Mouse (Mus musculus) yolk sac, embryonic 10.5 days (tissue): ENCODE results near the gene Stil.

Experiments used
- DNase-seq: peaks from one replicate; pipeline ENCODE4 v3.0.0-alpha.2; 2017; ENCODE audit warnings: low spot score

The Stil gene

DNA sequence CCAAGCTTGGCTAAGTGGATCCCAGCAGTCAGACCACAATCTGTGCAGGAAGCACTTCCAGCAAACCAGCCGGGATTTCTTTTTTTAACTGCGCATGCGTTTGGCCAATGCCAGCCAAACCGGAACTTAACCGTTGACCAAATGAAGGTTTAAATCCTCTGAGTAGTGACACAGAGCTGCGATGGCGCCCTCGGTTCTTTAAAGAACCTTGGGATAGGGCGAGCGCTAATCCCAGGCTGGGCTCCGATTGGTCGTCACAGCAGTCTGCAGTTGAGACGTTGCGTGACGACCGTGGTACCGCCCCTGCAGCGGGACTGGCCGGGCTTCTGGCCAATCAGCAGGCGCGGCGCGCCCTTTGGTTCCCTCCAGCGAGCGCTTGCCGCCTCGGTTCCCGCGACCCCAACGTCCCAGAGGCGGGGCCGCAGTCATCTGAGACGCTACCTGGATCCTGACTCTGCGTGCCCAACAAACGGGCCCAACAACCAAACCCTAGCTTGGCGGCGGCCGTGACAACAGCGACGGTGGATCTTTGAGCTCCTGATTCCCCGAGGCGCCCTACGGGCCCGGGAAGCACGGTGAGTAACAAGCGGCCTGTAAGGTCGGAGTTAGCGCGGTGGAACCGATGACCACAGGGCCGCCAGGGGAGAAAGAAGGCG is at the start of gene Stil:
Gene Stil, plus strand, starts transcription at position 387 of the 656 bp plus-strand sequence.
- DNase-seq: peak; percentile 98

DNA sequence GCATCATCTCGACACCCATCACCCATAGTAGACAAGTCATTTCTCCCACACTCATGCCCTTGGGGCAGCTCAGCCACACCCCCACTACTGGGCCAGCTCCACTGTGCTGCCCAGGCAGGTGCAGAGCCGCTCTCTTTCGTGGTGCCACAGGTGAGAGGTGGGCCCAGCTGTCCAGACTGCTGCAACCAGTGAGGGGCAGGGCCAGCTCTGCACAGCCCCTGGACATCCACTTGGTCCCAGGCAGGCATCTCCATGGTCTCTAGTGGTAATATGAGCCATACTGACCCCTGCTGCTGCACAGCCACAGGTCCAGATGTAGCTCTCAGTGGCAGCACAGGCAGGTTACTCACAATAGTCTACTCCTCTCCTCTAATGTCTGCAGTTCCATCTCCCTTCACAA is 46.8 kb upstream of the Stil start:
- DNase-seq: no peak

DNA sequence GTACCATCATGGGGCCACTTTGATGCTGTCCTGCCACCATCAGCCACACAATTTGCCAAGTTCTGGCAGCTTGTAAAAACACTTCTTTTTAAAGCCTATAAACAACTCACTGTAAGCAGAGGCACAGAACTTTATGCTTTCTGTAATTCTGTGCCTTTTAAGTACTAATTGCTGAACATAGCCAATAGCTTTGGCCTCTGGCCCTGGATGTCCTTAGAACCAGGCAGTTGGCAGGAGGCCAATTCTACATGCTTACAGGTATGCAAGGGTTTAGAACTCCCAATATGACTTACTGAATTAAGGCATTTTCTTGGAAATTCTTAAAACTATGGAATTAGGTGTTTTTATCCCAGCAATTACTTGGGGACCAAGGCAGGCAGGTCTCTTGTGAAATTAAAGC is 42.6 kb upstream of the Stil start:
- DNase-seq: no peak

DNA sequence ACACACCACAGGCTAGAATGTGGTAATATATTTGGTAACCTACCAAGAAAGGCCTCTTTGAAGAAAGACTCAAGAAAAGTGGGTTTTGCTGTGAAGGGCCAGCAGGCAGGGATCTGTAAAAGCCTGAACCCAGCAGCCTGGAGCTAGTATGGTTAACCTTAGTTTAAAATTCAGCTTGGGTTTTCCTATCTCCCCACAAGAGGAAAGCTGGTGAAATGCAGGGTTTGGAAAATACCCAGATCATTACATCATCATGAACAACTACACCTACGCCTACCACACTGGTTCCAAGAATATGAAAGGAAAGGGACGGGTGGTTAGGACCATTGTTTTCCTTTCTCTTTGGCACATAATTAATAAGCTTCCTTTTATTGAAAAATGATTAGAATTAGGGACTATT is 41.7 kb upstream of the Stil start:
- no peak for DNase-seq

DNA sequence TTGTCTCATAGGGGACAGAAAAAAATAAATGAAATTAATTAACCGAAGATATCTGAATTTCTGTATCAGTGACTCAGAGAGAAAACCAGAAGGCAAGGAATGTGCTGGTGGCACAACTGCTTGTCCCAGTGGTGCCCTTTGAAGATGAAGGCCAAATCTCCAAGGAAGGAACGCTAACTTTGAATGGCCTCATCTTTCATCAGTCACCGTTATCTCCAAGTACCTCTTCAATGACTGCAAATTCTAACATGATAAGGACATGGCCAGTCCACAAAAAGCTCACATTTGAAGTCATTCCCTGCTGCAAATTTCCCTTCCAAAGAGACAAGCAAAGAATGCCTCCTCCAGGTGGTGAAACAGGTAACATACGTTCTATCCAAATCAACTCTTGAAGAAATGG is 41.2 kb upstream of the Stil start:
- no peak for DNase-seq

DNA sequence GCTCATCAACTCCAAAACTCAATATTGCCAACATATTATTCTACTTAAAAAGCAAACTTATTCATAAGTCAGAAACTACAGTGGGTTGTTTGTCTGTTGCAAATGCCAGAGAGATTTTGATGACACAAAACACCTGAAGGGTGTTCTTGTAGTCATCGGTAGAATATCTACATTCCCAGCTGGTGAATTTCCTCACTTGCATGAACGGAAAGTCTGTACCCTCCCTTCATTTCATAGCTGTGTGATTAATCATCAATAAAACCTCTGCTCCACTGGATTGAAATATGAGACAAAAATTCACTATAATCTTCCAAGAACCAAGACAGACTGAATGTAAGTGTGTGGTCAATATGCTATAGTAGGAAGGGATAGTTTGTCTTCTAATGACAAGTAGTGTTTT is 40.4 kb upstream of the Stil start:
- DNase-seq: no peak

DNA sequence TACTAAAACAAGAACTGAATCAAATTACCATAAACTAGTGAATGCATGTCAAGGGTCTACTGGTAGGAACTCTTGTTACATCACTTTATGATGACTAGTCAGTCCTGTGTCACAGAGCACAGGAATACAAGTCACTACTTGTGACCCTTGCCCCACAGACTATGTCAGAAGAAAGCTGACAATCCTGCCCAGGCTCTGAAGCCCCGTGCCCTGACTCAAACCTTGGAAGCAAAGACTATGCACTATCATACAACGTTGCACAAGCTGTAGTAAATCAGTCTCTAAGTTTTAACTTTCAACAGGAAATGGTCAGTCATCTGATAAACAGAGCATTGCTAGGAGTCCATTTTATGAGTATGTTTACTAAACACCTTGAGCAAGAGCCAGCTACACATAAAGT is 39.1 kb upstream of the Stil start:
- DNase-seq: peak; percentile 71

DNA sequence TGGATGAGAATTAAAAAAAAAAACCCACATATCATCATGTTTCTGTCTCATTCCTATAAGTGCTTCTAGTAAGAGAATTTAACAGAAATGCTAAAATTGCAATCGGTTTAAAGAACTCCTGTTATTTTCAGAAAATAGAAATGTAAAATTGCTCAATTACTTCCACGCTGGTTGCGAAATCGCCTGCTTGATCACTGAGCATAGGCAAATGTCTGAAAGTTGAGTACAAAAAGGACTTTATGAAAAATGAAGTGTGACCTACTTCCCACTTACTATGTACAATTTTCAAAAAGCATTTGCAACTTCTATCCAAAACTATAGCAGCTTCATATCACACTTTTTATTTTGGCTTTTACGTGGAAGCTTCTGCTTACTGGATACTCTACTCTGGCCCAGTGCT is 29.2 kb upstream of the Stil start:
- no peak for DNase-seq

DNA sequence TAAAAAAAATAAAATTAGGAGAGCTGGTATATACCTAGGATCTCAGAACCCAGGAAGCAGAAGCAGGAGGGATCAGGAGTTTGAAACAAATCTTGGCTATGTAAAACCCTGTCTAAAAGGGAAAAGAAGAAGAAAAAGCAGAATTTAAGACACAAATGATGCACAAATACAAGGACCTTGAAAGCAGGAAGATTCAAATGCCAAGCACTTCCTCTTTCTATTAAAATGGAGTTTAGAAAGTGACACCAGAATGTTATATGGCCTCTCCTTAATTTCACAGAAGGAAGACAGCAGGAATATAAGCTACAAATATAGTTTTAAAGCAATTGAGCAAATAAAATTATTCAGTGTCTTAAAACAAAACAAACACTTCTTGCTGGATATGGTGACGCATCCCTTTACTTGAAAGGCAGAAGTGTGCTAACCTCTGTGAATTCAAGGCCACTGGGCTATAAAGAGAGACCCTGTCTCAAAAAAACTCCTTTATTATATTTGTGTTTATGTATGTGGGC is 26.7 kb upstream of the Stil start:
- DNase-seq: no peak

DNA sequence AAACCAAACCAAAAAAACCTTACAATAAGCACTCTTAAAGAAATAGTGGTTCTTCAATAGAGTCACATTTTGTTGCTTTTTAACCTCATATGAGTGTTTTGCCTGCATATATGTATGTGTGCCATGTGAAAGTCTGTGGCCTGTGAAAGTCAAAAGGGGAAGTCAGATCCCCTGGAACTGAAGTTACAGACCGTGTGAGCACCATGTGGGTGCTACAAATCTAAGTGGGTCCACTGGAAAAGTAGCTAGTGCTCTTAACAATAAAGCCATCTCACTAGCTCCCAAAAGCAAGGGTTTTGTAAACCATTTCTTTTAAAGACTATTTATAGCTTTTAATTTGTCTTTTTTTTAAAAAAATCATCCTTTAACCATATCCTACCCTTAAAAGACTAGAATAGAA is 17.3 kb upstream of the Stil start:
- no peak for DNase-seq

DNA sequence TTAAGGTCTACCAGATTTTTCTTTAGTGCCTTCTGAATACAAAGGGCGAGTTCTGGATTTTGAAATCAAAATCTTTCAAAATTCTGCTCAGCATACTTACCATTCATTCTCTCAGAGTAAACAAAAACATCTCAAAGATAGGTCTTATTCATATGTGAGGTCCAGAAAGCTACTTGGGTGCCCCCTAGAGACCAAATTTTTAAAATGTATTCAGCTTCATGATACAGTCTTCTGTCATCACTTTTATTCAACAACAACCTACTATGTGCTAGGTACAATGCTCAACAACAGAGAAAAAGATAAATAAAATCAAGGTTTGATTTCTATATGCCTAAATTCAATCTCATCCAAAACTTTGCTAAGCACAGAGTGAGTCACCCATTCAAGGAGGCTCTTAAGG is 16.9 kb upstream of the Stil start:
- DNase-seq: no peak

DNA sequence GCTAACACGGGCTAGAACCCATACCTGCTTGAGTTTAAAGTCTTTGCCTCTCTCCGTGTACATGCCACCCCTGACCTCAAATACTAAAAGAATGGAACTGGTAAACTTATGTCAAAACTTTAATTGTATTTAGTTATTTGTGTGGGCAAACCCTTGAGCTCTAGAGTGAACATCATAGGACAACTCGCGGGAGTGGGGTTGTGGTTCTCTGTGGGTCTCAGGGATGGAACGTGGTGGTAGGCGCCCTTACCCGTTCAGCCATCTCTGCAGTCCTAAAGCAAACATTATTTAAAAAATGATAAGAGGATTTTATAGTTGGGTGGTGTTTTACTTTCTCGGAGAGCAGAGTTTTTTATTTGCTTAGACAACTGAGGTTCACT is 13.8 kb upstream of the Stil start:
- DNase-seq: no peak

DNA sequence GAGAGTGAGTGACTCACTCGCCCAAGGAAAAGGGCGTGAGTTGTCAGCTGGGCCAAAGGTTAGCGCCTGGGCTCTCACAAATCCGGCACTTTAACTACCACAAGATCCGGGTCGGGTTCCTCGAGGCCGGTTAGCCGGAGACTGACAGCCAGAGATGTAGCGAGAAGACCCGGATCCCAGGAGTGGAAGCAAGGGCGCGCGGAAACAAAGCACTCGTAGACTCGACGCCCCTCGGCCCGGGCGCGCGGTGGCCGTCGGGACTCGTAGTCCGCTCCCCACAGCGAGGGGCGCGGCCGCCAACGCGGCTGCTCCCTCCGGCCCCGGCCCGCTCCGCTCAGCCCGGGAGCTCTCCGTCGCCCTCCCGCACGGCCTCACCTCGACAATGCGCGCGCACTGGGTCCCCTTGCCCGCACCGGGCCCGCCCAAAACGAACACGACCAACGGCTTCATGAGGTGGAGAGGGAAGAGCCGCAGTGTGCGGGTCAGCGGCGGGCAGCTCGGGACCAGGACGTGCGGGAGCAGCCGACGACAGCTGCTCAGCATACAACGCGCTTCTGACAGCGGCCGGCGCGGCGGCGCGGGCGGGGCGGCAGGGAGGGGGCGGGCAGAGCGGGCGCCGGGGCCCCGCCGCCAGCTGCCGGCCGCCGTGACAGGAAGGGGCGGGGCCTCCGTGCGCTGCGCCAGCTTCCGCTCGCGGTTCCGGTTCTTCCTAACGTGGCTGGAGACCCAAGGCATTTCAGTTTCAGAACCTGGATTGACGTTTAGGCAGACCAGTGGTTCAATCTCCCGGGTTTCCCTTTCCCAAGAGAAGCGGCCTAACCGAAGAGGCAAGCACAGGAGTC is 13.1 kb upstream of the Stil start, which contains the start of gene Cmpk1:
Gene Cmpk1, minus strand, starts transcription at position 651 of the 842 bp plus-strand sequence.
- DNase-seq: peak; percentile 85

DNA sequence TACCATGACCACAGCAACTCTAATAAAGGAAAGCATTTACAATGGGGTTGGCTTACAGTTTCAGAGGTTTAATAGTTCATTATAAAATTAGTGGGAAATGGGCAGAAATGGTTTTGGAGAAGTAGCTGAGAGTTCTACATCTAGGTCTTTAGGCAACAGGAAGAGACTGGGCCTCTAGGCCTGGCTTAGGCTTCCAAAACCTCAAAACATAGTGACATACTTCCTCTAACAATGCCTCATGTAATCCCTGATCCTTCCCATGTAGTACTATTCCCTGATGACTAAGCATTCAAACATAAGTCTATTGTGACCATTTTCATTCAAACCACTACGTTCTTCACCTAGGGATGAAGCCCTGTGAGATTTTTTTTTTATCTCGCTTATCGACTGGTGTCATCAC is 5.7 kb upstream of the Stil start:
- DNase-seq: no peak

DNA sequence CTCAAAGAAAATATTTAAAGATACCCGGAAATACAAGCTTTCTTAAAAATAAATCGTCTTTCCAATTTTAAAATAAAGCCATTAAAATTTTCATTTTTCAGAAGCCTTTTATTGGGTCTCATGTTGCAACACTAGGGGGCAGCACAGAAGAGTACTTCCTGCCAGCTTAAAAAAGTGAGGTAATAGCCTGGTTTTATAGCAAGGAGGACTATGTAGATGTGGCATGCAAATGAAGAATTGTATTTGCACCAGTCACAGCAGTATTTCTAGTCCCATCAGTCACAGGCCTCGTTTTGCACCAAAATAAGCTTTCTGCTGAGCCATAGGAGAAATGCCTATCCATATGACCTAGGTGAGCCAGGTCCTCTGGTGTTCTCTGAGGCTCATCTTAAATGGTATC is 2.9 kb upstream of the Stil start:
- DNase-seq: no peak

DNA sequence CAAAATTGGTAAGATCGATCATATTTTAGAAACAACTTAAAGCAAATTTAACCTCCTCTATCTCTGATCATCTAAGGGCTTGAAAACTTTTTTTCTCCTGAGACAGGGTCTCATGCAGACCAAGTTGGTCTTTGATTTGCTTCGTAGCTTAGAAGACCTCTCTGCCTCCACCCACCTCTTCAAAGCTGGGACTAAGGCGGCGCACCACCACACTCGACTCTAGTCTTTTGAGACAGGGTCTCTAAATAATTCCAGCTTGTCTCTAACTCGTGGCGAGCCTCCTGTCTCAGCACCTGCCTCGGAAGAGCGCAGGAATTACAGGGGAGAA is 550 bp upstream of the Stil start:
- DNase-seq: no peak

DNA sequence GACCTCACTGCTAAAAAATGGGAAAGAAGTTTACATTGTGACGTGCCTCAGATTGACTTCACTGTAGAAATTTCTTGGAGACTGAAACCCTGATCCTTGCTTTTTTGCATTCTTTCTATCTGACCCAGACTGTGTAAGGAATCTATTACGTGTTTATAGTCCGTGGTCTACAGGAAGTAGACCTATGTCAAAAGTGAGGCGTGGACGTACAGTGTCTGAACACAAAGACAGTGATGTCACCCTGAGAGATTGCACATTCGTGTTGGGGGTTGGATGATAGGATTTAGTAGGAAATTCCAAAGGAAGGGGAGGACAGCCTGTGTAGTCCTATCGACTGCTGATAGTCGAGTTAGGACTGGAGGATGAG is 453 bp downstream of the Stil start:
- no peak for DNase-seq

DNA sequence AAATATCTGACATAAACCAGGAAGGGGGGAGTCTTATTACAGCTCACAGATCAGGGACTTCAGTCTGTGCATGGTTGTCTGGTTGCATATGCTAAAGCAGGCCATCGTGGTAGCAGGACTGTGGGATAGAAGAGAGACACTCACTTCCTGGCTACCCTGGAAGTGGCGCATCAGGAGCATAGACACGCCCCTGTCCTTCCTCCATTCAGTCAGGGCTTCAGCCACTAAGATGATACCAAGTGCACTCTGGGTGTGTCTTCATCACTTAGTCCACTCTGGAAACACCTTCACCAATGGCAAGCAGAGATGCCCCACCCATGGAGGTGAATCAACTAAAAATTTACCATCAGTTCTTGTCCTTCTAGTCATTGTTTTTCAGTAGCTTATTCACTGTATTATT is 14.3 kb downstream of the Stil start:
- no peak for DNase-seq

DNA sequence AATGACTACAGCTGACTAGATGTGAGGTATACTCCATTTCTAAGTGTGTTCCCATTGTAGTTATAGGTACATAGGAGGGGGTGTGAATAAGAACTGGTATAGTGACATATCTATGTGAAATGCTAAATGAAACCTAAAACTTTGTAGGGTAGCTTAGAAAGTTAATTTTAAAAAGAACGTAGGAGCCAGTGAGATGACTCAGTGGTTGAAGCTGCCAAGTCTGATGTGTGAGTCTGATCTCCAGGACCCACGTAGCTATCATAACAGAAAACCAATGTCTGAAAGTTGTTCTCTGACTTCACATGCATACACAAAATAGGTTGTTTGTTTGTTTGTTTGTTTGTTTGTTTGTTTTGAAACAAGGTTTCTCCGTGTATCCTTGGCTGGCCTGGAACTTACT is 20.0 kb downstream of the Stil start:
- DNase-seq: no peak

DNA sequence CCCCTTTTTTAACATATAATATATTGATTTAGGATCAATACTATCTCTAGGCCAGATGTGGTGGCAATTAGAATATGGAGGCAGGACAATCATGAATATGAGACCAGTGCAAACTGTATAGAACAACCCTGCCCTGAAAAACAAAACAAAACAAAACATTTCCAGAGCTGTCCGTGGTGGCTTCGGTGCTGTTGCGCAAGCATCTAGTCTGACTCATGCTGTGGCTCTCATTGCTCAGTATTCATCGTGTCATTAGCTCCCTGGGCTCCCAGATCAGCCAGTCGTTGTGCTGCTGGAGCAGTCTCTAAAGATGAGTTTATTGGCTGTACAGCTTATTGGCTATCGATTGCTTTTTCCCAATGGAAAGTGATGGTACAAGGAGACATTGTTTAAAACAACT is 35.1 kb downstream of the Stil start:
- no peak for DNase-seq

DNA sequence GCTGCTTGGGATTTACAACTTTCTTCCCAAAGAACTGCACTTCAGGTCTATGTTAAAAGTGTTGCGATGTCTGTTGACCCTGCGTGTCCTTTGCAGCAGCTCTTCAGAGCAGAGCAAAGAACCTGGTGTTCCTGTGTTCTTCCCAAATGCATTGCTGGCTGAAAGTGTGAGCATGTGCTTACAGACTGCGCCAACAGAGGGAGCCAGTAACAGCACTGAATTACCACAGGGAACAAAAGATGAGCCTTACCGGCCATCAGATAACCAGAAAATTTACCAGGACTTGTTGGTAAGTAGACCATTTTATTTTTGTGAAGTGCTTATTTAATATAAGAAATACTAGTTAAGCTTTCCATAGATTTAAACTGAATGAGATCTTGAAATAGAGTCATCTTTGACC is 38.3 kb downstream of the Stil start:
- DNase-seq: no peak

DNA sequence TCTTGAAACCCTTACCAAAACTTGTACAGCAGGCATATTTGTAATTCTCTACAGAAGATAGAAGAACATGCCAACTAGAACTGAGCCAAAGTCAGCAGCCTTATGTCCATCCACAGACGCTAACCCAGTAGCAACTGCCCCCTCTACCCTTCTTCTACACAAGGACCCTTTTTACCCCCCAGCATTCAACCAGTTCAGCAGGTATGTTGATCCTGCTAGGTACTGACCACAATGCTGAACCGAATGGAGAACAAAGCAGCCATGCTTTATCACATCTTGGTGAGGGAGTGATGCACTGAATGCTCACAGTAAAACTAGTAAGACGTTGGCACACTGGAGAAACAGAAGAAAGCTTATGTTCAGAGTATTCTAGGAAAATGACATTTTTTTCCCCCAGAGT is 45.7 kb downstream of the Stil start:
- DNase-seq: no peak

DNA sequence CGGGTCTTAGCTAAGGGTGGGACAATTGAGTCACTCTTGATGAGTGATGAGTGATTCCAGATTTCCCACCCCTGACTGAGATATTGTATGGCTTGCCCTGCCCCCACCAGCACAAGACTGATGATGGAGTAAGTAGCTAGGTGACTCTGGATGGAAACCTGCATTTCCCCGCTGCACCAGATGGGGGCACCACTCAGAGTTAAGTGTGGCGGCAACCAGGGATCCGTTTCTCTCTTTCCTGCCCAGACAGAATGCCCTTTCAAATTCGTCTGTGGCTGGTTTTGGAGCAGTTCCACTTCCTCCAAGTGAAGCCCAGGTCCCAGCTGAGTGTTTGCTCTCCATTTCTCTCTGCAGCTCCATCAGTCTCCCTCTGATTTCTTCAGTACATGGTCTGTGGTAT is 47.8 kb downstream of the Stil start:
- peak; percentile 52 for DNase-seq

DNA sequence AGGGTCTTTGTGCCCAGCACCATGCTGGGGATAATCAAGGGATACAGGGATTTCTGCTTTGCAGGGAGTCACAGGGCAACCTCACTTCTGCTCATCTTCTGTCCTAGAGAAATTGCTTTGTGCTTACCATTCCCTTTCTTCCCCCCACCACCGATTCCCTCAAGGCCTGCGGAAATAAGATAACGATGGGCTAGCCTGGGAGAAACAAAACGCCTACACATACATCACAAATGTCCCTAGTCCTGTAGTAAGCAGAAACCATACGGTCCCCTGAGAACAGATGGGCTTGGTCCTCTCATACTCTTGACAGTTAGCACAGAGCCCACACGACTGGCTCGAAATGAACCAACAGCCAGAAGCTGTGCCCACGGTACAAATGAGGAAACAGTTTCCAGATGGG is 48.2 kb downstream of the Stil start:
- DNase-seq: no peak
